Mouse (Mus musculus): ENCODE data around the gene Tef.

The Tef gene

GRCm38 (mm10) chr15:81830530-81830929 lies 28.3 kb downstream of the Tef start:
- no peak for DNase-seq

- DNase-seq: peak; percentile 85
Measured at GRCm38 (mm10) chr15:81831136-81831825, 29.1 kb downstream of the Tef start.

GRCm38 (mm10) chr15:81832219-81832618 lies 30.0 kb downstream of the Tef start:
- no peak for DNase-seq

GRCm38 (mm10) chr15:81833481-81833880 lies 31.3 kb downstream of the Tef start:
- DNase-seq: no peak

- DNase-seq: no peak
Measured at GRCm38 (mm10) chr15:81834171-81834841, 32.1 kb downstream of the Tef start.

- no peak for DNase-seq
Measured at GRCm38 (mm10) chr15:81835007-81835880, 33.0 kb downstream of the Tef start.

GRCm38 (mm10) chr15:81836124-81836821 lies 34.1 kb downstream of the Tef start:
- peak; percentile 51 for DNase-seq

- DNase-seq: no peak
Measured at GRCm38 (mm10) chr15:81836966-81837920, 35.0 kb downstream of the Tef start.

GRCm38 (mm10) chr15:81838554-81839235 lies 36.5 kb downstream of the Tef start:
- no peak for DNase-seq

GRCm38 (mm10) chr15:81839634-81840033 lies 37.4 kb downstream of the Tef start:
- peak; percentile 49 for DNase-seq

- DNase-seq: no peak
Measured at GRCm38 (mm10) chr15:81840306-81840705, 38.1 kb downstream of the Tef start.

- DNase-seq: no peak
Measured at GRCm38 (mm10) chr15:81842275-81842674, 40.1 kb downstream of the Tef start.

GRCm38 (mm10) chr15:81845033-81845625 lies 42.9 kb downstream of the Tef start:
- DNase-seq: no peak

GRCm38 (mm10) chr15:81845724-81846123 lies 43.5 kb downstream of the Tef start:
- DNase-seq: no peak

- DNase-seq: no peak
Measured at GRCm38 (mm10) chr15:81846755-81847154, 44.5 kb downstream of the Tef start.

GRCm38 (mm10) chr15:81847161-81847560 lies 44.9 kb downstream of the Tef start:
- DNase-seq: no peak

GRCm38 (mm10) chr15:81847861-81848260 lies 45.6 kb downstream of the Tef start:
- no peak for DNase-seq

GRCm38 (mm10) chr15:81848301-81848700 lies 46.1 kb downstream of the Tef start:
- no peak for DNase-seq

GRCm38 (mm10) chr15:81849104-81849503 lies 46.9 kb downstream of the Tef start:
- DNase-seq: no peak

- DNase-seq: no peak
Measured at GRCm38 (mm10) chr15:81850718-81851117, 48.5 kb downstream of the Tef start.

GRCm38 (mm10) chr15:81851375-81851774 lies 49.2 kb downstream of the Tef start:
- no peak for DNase-seq

Measured in right cerebral cortex, postnatal 4 days (tissue).